Mouse (Mus musculus) stomach, embryonic 16.5 days (tissue): ENCODE results near the gene Spsb1. TPM values are rescaled to one million over a fixed set of nuclear protein-coding genes. Genes with fewer than 3 reads are reported as not detected.

Source experiments
- ATAC-seq: fragments of 200-750 bp; cut with Nextera tagmentation; 2 replicates; pipeline ENCODE4 v1.8.0; 2017; ENCODE audit warnings: moderate number of reproducible peaks, moderate TSS enrichment; ENCODE audit not compliant: insufficient read depth, low FRiP score
- H3K27ac ChIP-seq: fragments of 300-500 bp; sonication (generic); 2 replicates; pipeline ENCODE4 v1.5.1; 2014; ENCODE audit warnings: low read length
- H3K27me3 ChIP-seq: fragments of 300-500 bp; sonication (generic); 2 replicates; pipeline ENCODE4 v1.6.1; 2014; ENCODE audit warnings: low read length, control low read depth, mixed read lengths; ENCODE audit not compliant: control insufficient read depth, insufficient read depth
- H3K36me3 ChIP-seq: fragments of 300-500 bp; sonication (generic); 2 replicates; pipeline ENCODE4 v1.6.1; 2014; ENCODE audit warnings: low read length; ENCODE audit not compliant: control insufficient read depth, insufficient read depth
- H3K4me1 ChIP-seq: fragments of 300-500 bp; sonication (generic); 2 replicates; pipeline ENCODE4 v1.6.1; 2014; ENCODE audit warnings: low read length, control low read depth, mixed read lengths; ENCODE audit not compliant: control insufficient read depth, insufficient read depth
- H3K4me2 ChIP-seq: fragments of 300-500 bp; sonication (generic); 2 replicates; pipeline ENCODE4 v1.6.1; 2014; ENCODE audit warnings: low read depth, low read length, mixed read lengths
- H3K4me3 ChIP-seq: fragments of 300-500 bp; sonication (generic); replicated peaks from 2 replicates; pipeline ENCODE4 v1.5.1; 2014; ENCODE audit warnings: mild to moderate bottlenecking, low read length
- H3K9ac ChIP-seq: fragments of 300-500 bp; sonication (generic); 2 replicates; pipeline ENCODE4 v1.6.1; 2014; ENCODE audit warnings: low read length
- H3K9me3 ChIP-seq: fragments of 300-500 bp; sonication (generic); replicated peaks from 2 replicates; pipeline ENCODE4 v1.6.1; 2016; ENCODE audit warnings: low read length, control low read depth; ENCODE audit not compliant: control insufficient read depth
- WGBS: fragments of 180-500 bp; shearing (Covaris S2); extraction: QIAGEN DNeasy Blood & Tissue Kit; methylation state at CpG from one replicate; pipeline ENCODE4 v1.1.7; 2014; 5-methylcytosine and 5-hydroxymethylcytosine counted together
- polyA plus RNA-seq: library from polyadenylated mRNA; unstranded; fragments of >200 nt; fragmentation: Nextera tagmentation; extraction: Ambion mirVana; gene quantifications from 2 replicates; pipeline ENCODE4 v1.2.1, GENCODE M21; 2015

The Spsb1 gene
- polyA plus RNA-seq, 1 experiment from 2014 or later: 14.6 TPM

- H3K4me1 ChIP-seq: peaks cover 13% of the 10 kb centered on the region
- WGBS: 59% methylated on average over 5 of the region's 5 CpGs
- ATAC-seq: no peak
Measured at GRCm38 (mm10) chr4:149936921-149937320, 17.9 kb downstream of the Spsb1 start.

GRCm38 (mm10) chr4:149935470-149935869, 19.4 kb downstream of the Spsb1 start:
- Histone ChIP-seq H3K4me3 (no peak overlapping the region), H3K27ac (no peak overlapping the region), H3K4me1 (peaks cover 5% of the 10 kb centered on the region), H3K36me3 (no peaks in the 10 kb centered on the region), H3K4me2 (no peak overlapping the region), H3K9me3 (no peaks in the 10 kb centered on the region), H3K27me3 (no peaks in the 10 kb centered on the region), H3K9ac (no peak overlapping the region)
- WGBS: 85% methylated on average over 6 of the region's 6 CpGs
- ATAC-seq: no peak

More at GRCm38 (mm10) chr4:149936921-149937320, 17.9 kb downstream of the Spsb1 start:
- H3K4me2 ChIP-seq: no peak overlapping the region
- no peak overlapping the region for H3K27ac ChIP-seq
- no peaks in the 10 kb centered on the region for H3K36me3 ChIP-seq
- H3K27me3 ChIP-seq: no peaks in the 10 kb centered on the region
- H3K4me3 ChIP-seq: no peak overlapping the region
- H3K9me3 ChIP-seq: no peaks in the 10 kb centered on the region
- H3K9ac ChIP-seq: no peak overlapping the region

- H3K4me3 ChIP-seq: no peak overlapping the region
- no peaks in the 10 kb centered on the region for H3K9me3 ChIP-seq
- no peak overlapping the region for H3K4me2 ChIP-seq
- H3K27ac ChIP-seq: no peak overlapping the region
- no peaks in the 10 kb centered on the region; the same call in 1 of the 2 replicates for H3K4me1 ChIP-seq
- no peak overlapping the region for H3K9ac ChIP-seq
- no peaks in the 10 kb centered on the region for H3K27me3 ChIP-seq
- H3K36me3 ChIP-seq: no peaks in the 10 kb centered on the region
- ATAC-seq: no peak
- WGBS: 78% methylated on average over 16 of the region's 16 CpGs
Measured at GRCm38 (mm10) chr4:149933519-149934245, 21.2 kb downstream of the Spsb1 start.

GRCm38 (mm10) chr4:149933025-149933424, 21.8 kb downstream of the Spsb1 start:
- Histone ChIP-seq H3K4me2 (no peak overlapping the region), H3K9ac (no peak overlapping the region), H3K36me3 (no peaks in the 10 kb centered on the region), H3K27me3 (no peaks in the 10 kb centered on the region), H3K27ac (no peak overlapping the region), H3K9me3 (no peaks in the 10 kb centered on the region), H3K4me1 (no peaks in the 10 kb centered on the region), H3K4me3 (no peak overlapping the region)
- ATAC-seq: no peak
- WGBS: 61% methylated on average over 7 of the region's 7 CpGs

GRCm38 (mm10) chr4:149932108-149932815, 22.6 kb downstream of the Spsb1 start:
- no peaks in the 10 kb centered on the region for H3K4me1 ChIP-seq
- no peaks in the 10 kb centered on the region for H3K9me3 ChIP-seq
- H3K4me2 ChIP-seq: no peak overlapping the region
- no peak overlapping the region for H3K27ac ChIP-seq
- 85% methylated on average over 9 of the region's 9 CpGs for WGBS
- H3K27me3 ChIP-seq: no peaks in the 10 kb centered on the region
- no peak overlapping the region for H3K9ac ChIP-seq
- no peaks in the 10 kb centered on the region for H3K36me3 ChIP-seq
- H3K4me3 ChIP-seq: no peak overlapping the region
- no peak for ATAC-seq

GRCm38 (mm10) chr4:149930755-149931154, 24.1 kb downstream of the Spsb1 start:
- Histone ChIP-seq H3K4me2 (no peak overlapping the region), H3K27me3 (no peaks in the 10 kb centered on the region), H3K36me3 (no peaks in the 10 kb centered on the region), H3K27ac (no peak overlapping the region), H3K9me3 (no peaks in the 10 kb centered on the region), H3K9ac (no peak overlapping the region), H3K4me3 (no peak overlapping the region), H3K4me1 (no peaks in the 10 kb centered on the region)
- WGBS: 58% methylated on average over 3 of the region's 3 CpGs
- ATAC-seq: no peak

GRCm38 (mm10) chr4:149923014-149923413, 31.8 kb downstream of the Spsb1 start:
- no peak for ATAC-seq
- no peak overlapping the region for H3K27ac ChIP-seq
- H3K9ac ChIP-seq: no peak overlapping the region
- no peak overlapping the region for H3K4me2 ChIP-seq
- H3K4me3 ChIP-seq: no peak overlapping the region
- WGBS: 80% methylated on average over 4 of the region's 5 CpGs
- H3K9me3 ChIP-seq: no peaks in the 10 kb centered on the region
- H3K27me3 ChIP-seq: no peaks in the 10 kb centered on the region
- H3K36me3 ChIP-seq: no peaks in the 10 kb centered on the region
- H3K4me1 ChIP-seq: peaks cover 28% of the 10 kb centered on the region

GRCm38 (mm10) chr4:149922121-149922718, 32.6 kb downstream of the Spsb1 start:
- Histone ChIP-seq H3K4me1 (peaks cover 28% of the 10 kb centered on the region), H3K4me2 (no peak overlapping the region), H3K9me3 (no peaks in the 10 kb centered on the region), H3K4me3 (no peak overlapping the region), H3K27ac (peak overlapping the region; percentile 64), H3K27me3 (no peaks in the 10 kb centered on the region), H3K36me3 (no peaks in the 10 kb centered on the region), H3K9ac (peak overlapping the region; percentile 20)
- peak; percentile 46; the same call in 1 of the 2 replicates for ATAC-seq
- WGBS: 29% methylated on average over 14 of the region's 14 CpGs

- H3K9me3 ChIP-seq: no peaks in the 10 kb centered on the region
- 28% methylated on average over 12 of the region's 12 CpGs for WGBS
- peaks cover 34% of the 10 kb centered on the region for H3K4me1 ChIP-seq
- H3K27me3 ChIP-seq: no peaks in the 10 kb centered on the region
- peak overlapping the region; percentile 56 for H3K9ac ChIP-seq
- 0 out of 2 replicates have a peak, but pooled peaks have one; percentile 16 for ATAC-seq
- no peaks in the 10 kb centered on the region for H3K36me3 ChIP-seq
- H3K4me3 ChIP-seq: no peak overlapping the region
- H3K27ac ChIP-seq: peak overlapping the region; percentile 60; the same call in 1 of the 2 replicates
- peak overlapping the region; percentile 10; the same call in 1 of the 2 replicates for H3K4me2 ChIP-seq
Measured at GRCm38 (mm10) chr4:149920886-149921285, 34.0 kb downstream of the Spsb1 start.
